Mouse (Mus musculus) spleen, postnatal 36 days (tissue): ENCODE data around the gene Mrpl11.
A peak's percentile ranks its signal among the peaks of the same experiment; 100 is the strongest.
"Not testable (repeated sequence)": the region's sequence is repeated elsewhere in the genome, so short reads cannot be mapped to it uniquely, and the experiment has no call there.

ENCODE experiments used
- DNase-seq, 2 experiments: peaks; one replicate each; pipeline ENCODE4 v3.0.0; 2022; ENCODE audit warnings: low spot score in 2 of 2, mixed read lengths in 1 of 2

Mrpl11 gene

DNA sequence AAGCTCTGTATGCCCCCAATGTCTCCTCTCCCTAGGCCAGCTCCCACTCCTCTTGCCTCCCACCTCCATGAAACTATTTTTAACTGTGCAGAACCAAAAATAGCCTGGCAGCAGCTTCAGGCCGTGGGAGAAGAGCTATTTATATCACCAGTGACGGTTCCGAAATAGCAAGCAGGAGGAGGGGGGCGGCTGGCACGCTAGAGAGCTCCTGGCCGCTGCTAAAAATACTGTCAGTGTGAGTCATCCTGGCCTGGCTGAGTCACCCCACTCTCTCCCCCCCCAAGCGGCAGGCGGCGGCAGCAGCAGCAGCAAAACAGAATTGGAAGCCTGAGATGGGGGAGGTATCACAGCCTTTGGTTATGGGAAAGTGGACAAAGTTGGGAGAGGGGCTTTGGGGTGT, 31.0 kb downstream of the Mrpl11 start:
- DNase-seq = no peak

DNA sequence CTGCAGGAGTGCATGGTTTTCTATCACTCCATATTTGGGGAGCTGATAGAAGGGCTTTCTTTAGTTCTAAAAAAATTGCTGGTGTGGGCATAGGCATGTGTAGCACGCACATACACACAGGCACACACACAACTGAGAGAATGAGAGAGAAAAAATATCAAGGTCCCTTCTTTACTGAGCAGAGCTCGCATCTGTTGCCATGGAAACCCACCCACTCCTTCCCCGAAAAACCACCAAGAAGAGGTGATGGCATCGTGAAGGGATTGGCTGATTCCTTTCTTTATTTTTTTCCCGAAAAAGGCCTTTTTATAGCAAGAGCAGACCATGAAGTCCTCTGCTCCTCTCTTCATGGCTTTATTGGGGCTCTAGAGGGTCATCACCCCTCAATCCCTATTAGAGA, 32.1 kb downstream of the Mrpl11 start:
- no peak for DNase-seq

DNA sequence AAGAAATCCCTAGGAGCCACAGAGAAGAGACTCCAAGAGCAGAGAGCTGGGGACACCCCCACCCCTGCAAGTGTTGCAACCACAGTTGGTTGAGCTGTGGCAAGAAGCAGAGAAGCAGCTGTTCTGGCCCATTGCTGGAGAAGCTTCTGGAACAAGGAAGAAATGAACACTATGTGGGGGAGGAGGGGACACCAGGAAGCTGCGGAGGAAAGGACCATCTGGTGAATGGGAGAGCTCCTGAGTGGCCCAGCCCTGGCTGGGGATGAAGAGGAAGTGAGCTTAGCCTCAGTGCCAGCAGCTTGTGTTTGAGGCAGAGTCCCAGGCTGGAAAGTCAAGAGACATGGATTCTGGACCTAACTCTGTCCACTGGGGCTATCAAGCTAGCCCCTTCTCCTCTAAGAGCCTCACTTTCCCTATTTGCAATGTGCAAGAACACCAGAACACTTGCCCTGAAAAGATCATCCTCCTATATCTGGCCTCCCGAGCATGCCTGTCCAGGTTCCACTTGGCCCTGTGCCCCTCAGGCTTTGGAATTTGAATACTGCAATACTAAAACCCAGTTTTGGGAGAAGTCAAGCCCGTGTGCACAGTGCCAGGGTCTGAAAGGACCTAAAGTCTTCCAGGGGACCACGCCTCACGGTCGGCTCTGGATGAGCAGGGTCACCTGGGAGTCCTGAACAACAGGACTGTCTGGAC, 37.6 kb downstream of the Mrpl11 start:
- no peak for DNase-seq

DNA sequence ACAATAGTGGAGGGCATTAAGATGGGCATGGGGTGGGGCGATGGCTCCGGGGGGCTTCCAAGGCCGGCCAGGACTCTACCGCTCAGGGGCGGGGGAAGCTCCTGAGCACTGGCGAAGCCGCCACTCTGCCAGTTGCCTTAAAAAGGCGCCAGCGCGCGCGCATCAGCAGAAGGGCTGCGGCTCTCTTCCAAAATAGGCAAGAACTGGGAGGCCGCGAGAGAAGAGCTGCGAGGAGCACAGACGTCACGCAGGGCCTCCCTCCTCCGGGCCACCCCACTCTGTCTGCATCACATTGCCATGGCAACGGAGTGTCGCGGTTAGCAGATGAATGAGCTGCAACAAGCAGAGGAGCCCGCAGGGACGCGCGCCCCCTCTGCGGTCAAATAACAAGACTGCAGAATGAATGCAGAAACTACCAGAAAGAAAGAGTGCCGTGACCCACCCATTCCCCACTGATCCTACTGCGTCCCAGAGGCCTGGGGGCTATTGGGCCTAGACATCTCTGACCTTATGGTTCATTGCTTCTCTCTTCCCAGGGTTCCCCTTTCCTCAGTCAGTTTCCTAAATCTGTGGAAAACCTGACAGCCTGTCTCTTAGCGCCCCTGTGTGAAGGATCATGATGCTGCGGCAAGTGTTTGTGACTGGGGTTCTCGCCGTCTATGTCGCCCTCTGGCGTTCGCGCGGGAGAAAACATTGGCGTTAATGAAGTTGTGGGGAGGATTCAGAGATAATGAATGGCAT, 39.9 kb downstream of the Mrpl11 start:
- DNase-seq = peak; percentile 60

DNA sequence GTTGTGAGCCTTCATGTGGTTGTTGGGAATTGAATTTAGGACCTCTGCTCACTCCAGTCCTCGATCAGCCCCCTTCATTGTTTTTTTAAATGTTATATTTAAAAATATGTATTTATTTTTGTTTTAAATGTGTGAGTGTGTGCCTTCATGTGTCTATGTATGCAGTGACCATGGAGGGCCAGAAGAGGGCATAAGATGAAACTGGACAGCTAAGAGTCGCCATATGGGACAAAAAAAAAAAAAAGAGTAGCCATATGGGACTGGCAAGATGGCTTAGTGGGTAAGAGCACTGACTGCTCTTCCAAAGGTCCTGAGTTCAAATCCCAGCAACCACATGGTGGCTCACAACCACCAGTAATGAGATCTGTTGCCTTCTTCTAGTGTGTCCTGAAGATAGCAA, 41.7 kb downstream of the Mrpl11 start:
- not testable (repeated sequence) for DNase-seq

DNA sequence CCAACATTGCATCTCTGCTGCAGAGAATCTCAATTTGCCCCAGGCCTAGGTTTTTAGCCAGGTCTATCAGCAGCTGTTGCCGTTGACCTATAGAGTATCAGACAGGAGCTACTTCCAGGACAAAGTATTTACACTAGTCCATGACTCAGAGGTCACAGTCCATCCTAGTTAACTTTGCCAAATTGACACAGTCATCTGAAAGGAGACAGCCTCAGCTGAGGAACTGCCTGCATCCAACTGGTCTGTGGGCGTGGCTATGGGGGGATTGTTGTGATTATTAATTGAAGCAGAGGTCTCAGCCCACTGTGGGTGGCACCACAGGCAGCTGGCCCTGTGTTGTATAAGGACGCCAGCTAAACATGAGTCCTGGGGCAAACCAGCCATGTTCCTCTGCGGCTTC, 43.0 kb downstream of the Mrpl11 start:
- no peak for DNase-seq

DNA sequence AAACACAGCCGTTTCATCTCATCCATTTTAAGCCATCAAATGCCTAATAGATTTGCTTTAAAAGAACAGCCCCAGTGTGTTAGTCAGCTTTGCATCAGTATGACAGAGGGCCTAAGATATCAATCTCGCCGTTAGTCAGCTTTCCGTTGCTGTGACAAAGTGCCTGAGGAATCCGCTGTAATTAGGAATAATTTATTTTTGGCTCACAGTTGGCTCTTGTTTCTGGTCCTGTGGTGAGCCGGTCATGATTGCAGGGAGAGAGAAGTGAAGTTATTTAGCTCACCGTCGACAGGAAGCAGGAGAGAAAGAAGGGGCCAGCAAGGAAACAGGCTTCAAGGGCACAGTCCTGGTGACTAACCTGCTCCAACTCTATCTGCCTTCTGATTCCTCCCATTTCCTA, 51.2 kb downstream of the Mrpl11 start:
- no peak for DNase-seq

DNA sequence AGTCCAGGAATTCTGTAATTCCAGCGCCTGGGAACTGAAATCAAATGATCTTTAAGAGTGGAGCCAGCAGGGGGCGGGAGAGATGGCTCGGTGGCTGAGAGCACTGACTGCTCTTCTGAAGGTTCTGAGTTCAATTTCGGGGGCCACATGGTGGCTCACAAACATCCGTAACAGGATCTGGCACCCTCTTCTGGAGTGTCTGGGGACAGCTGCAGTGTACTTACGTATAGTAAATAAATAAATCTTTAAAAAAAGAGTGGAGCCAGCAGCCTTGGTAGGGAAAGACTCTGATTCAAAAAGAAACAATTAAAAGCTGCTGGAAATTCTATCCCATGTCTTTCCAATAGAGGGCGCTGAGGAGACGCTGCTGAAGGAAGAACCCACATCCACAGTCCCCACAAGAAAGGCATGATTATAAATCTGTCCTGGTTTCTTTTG, 53.0 kb downstream of the Mrpl11 start:
- DNase-seq = peak in 1 of 2 experiments; percentile 20

DNA sequence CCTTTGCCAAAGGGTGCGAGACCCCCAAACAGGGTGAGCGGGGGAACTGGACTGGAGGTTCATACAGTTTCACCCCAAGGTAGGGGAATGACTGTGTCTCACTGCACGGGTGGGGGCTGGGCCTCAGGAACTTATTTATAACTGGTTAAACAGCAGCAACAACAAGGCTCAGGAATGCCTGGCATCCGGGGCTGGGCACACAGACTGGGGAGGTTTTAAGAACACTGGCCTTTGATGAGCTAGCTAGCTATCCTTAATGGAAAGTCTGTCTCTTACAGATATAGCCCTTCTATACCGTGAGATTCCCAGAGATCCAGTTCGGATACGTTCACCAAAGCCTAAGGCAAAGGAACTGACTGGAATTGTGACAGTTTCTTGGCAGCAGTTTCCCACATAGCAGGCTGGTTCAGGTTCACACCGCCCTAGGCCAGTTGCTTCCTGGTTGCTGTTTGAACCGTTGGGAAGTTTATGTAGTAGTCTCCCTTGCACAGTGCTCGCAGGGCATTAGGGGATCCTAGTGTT, 54.3 kb downstream of the Mrpl11 start:
- no peak for DNase-seq
